Mouse (Mus musculus): ENCODE measurements around the gene Erp44. TPM values are rescaled to one million over a fixed set of nuclear protein-coding genes. Genes with fewer than 3 reads are reported as not detected.
A peak's percentile ranks its signal among the peaks of the same experiment; 100 is the strongest.

Erp44 gene
- polyA plus RNA-seq, 2 experiments = 14.3 to 36.5 TPM

GRCm38 (mm10) chr4:48225604-48226003 lies 53.8 kb downstream of the Erp44 start:
- 24% methylated on average over 3 of the region's 3 CpGs for WGBS (ENCODE audit: insufficient replicate concordance)
- no peak for DNase-seq (ENCODE audit: low read depth in 3 of 3, low spot score in 3 of 3)
- H3K27ac ChIP-seq = no peak overlapping the region
- no peak overlapping the region for H3K9ac ChIP-seq (replicated peaks)
- no peaks in the 10 kb centered on the region for H3K9me3 ChIP-seq (ENCODE audit: control insufficient read depth, low read length)
- no peak overlapping the region for H3K4me3 ChIP-seq (ENCODE audit: insufficient read depth in 1 of 2, low read depth in 2 of 2, low read length in 2 of 2)
- TF ChIP-seq CTCF (IDR thresholded peaks at IDR 0.05; ENCODE audit: low read depth) (no peak), EP300 (IDR thresholded peaks at IDR 0.05; ENCODE audit: low read depth) (no peak)
- H3K36me3 ChIP-seq (replicated peaks; ENCODE audit: control insufficient read depth, insufficient read depth, low read depth) = no peaks in the 10 kb centered on the region
- ATAC-seq (ENCODE audit: insufficient read depth) = no peak
- H3K4me1 ChIP-seq (replicated peaks; ENCODE audit: control insufficient read depth in 2 of 2, insufficient read depth in 2 of 2, low read length in 1 of 2) = no peaks in the 10 kb centered on the region
- no peak overlapping the region for H3K4me2 ChIP-seq (ENCODE audit: low read depth)
- no peaks in the 10 kb centered on the region for H3K27me3 ChIP-seq (ENCODE audit: control insufficient read depth, insufficient read depth, low read length)

GRCm38 (mm10) chr4:48225173-48225572 lies 54.2 kb downstream of the Erp44 start:
- no peaks in the 10 kb centered on the region for H3K36me3 ChIP-seq (replicated peaks; ENCODE audit: control insufficient read depth, insufficient read depth, low read depth)
- H3K9me3 ChIP-seq (ENCODE audit: control insufficient read depth, low read length) = no peaks in the 10 kb centered on the region
- no peak overlapping the region for H3K9ac ChIP-seq (replicated peaks)
- ATAC-seq (ENCODE audit: insufficient read depth) (no peak), DNase-seq (ENCODE audit: low read depth in 3 of 3, low spot score in 3 of 3) (peak; percentile 9 to 28 (median 9))
- 43% methylated on average over 2 of the region's 2 CpGs for WGBS (ENCODE audit: insufficient replicate concordance)
- H3K4me2 ChIP-seq (ENCODE audit: low read depth) = no peak overlapping the region
- no peaks in the 10 kb centered on the region for H3K4me1 ChIP-seq (replicated peaks; ENCODE audit: control insufficient read depth in 2 of 2, insufficient read depth in 2 of 2, low read length in 1 of 2)
- no peak overlapping the region for H3K4me3 ChIP-seq (ENCODE audit: insufficient read depth in 1 of 2, low read depth in 2 of 2, low read length in 2 of 2)
- TF ChIP-seq EP300 (IDR thresholded peaks at IDR 0.05; ENCODE audit: low read depth) (no peak), CTCF (IDR thresholded peaks at IDR 0.05; ENCODE audit: low read depth) (peak; percentile 84)
- H3K27me3 ChIP-seq (ENCODE audit: control insufficient read depth, insufficient read depth, low read length) = no peaks in the 10 kb centered on the region
- H3K27ac ChIP-seq = no peak overlapping the region

- DNase-seq (ENCODE audit: low read depth in 3 of 3, low spot score in 3 of 3) (no peak), ATAC-seq (ENCODE audit: insufficient read depth) (no peak)
- no peak for TF ChIP-seq CTCF (IDR thresholded peaks at IDR 0.05; ENCODE audit: low read depth)
- no peak for TF ChIP-seq EP300 (IDR thresholded peaks at IDR 0.05; ENCODE audit: low read depth)
- no peak overlapping the region for H3K4me2 ChIP-seq (ENCODE audit: low read depth)
- no peaks in the 10 kb centered on the region for H3K4me1 ChIP-seq (replicated peaks; ENCODE audit: control insufficient read depth in 2 of 2, insufficient read depth in 2 of 2, low read length in 1 of 2)
- 74% methylated on average over 4 of the region's 4 CpGs for WGBS (ENCODE audit: insufficient replicate concordance)
- H3K27ac ChIP-seq = no peak overlapping the region
- H3K36me3 ChIP-seq (replicated peaks; ENCODE audit: control insufficient read depth, insufficient read depth, low read depth) = peaks cover 4% of the 10 kb centered on the region
- no peaks in the 10 kb centered on the region for H3K9me3 ChIP-seq (ENCODE audit: control insufficient read depth, low read length)
- no peak overlapping the region for H3K9ac ChIP-seq (replicated peaks)
- no peak overlapping the region for H3K4me3 ChIP-seq (ENCODE audit: insufficient read depth in 1 of 2, low read depth in 2 of 2, low read length in 2 of 2)
- no peaks in the 10 kb centered on the region for H3K27me3 ChIP-seq (ENCODE audit: control insufficient read depth, insufficient read depth, low read length)
Observed at GRCm38 (mm10) chr4:48203564-48203963, 75.8 kb downstream of the Erp44 start.

- ATAC-seq (ENCODE audit: insufficient read depth) (no peak), DNase-seq (ENCODE audit: low read depth in 3 of 3, low spot score in 3 of 3) (no peak)
- 70% methylated on average over 8 of the region's 8 CpGs for WGBS (ENCODE audit: insufficient replicate concordance)
- no peak overlapping the region for H3K4me2 ChIP-seq (ENCODE audit: low read depth)
- H3K36me3 ChIP-seq (replicated peaks; ENCODE audit: control insufficient read depth, insufficient read depth, low read depth) = no peaks in the 10 kb centered on the region; the same call in 1 of the 2 replicates
- no peak overlapping the region for H3K9ac ChIP-seq (replicated peaks)
- no peak overlapping the region for H3K27ac ChIP-seq
- no peaks in the 10 kb centered on the region for H3K9me3 ChIP-seq (ENCODE audit: control insufficient read depth, low read length)
- no peaks in the 10 kb centered on the region for H3K4me1 ChIP-seq (replicated peaks; ENCODE audit: control insufficient read depth in 2 of 2, insufficient read depth in 2 of 2, low read length in 1 of 2)
- H3K4me3 ChIP-seq (ENCODE audit: insufficient read depth in 1 of 2, low read depth in 2 of 2, low read length in 2 of 2) = no peak overlapping the region
- TF ChIP-seq EP300 (IDR thresholded peaks at IDR 0.05; ENCODE audit: low read depth) (no peak), CTCF (IDR thresholded peaks at IDR 0.05; ENCODE audit: low read depth) (no peak)
- no peaks in the 10 kb centered on the region for H3K27me3 ChIP-seq (ENCODE audit: control insufficient read depth, insufficient read depth, low read length)
Observed at GRCm38 (mm10) chr4:48198447-48198846, 80.9 kb downstream of the Erp44 start.

- ATAC-seq (ENCODE audit: insufficient read depth) (no peak), DNase-seq (ENCODE audit: low read depth in 3 of 3, low spot score in 3 of 3) (no peak)
- Histone ChIP-seq H3K27ac (no peak overlapping the region), H3K27me3 (ENCODE audit: control insufficient read depth, insufficient read depth, low read length) (no peaks in the 10 kb centered on the region), H3K9me3 (ENCODE audit: control insufficient read depth, low read length) (no peaks in the 10 kb centered on the region), H3K4me1 (replicated peaks; ENCODE audit: control insufficient read depth in 2 of 2, insufficient read depth in 2 of 2, low read length in 1 of 2) (no peaks in the 10 kb centered on the region), H3K36me3 (replicated peaks; ENCODE audit: control insufficient read depth, insufficient read depth, low read depth) (no peaks in the 10 kb centered on the region; the same call in 1 of the 2 replicates), H3K4me2 (ENCODE audit: low read depth) (no peak overlapping the region), H3K9ac (replicated peaks) (no peak overlapping the region), H3K4me3 (ENCODE audit: insufficient read depth in 1 of 2, low read depth in 2 of 2, low read length in 2 of 2) (no peak overlapping the region)
- 68% methylated on average over 3 of the region's 3 CpGs for whole genome bisulfite sequencing (ENCODE audit: insufficient replicate concordance)
- TF ChIP-seq CTCF (IDR thresholded peaks at IDR 0.05; ENCODE audit: low read depth) (peak; percentile 34; the same call in 1 of the 2 replicates), EP300 (IDR thresholded peaks at IDR 0.05; ENCODE audit: low read depth) (no peak)
Observed at GRCm38 (mm10) chr4:48197925-48198324, 81.4 kb downstream of the Erp44 start.
